Mouse (Mus musculus): Measurements from ENCODE around the gene Hook1.
"Not testable (repeated sequence)": the region's sequence is repeated elsewhere in the genome, so short reads cannot be mapped to it uniquely, and the experiment has no call there.

The Hook1 gene

DNA sequence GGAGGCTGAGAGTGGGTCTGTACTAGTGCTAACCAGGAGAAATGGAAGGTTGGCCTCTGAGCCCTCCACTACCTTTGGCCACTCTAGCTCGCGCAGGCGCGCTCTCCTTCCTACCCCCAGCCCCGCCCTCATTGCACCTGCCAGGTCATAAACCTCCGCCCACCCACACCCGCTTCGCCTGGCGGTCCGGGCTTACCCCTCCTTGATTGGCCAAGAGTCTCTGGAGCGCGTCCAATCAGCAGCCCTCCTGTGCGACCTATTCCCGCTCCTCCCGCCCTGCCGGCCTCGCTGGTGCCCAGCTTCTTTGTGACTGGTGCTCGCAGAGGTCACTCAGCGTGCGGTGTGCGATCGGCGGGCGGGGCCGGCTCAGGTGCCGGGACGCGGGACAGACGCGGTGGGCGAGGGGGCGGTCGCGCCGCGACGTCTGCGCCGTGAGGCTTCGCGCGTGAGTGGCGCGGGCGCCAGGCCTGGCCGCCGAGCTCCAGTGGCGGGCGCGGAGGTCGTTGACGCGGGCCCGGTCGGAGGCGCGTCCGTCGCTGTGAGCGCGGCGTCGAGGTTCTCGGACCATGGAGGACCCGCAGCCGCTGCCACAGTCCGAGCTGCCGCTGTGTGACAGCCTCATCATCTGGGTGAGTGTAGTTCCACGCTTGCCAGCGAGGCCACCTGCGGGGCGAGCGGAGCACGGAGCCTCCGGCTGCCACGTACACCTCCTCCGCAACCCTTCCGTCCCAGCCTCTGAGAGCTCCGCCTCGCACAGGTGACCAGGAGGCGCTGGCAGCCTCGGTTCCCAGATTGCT lies at the start of gene Hook1:
TSS of gene Hook1 (plus strand) at position 313 of the 797 bp plus-strand sequence.
- peak; percentile 99 for DNase-seq

DNA sequence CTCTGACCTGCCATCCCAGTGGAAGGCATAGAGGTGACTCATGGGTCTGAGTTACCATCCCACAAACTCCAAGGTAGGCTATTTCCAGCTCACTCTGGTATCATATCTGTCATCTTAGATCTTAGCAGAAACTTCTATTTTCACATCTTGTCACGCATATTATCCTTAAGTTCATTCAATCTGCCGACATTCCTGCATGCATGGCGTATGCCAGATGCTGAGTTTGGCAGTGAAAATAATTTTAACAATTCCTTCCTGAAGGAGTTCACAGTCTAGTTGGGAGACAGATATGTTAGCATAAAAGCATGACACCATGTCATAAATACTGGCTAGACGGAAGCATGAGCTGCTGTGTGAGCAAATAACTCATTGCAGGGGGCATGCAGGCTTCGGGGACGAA lies 49.3 kb upstream of the Hook1 start:
- DNase-seq = no peak

DNA sequence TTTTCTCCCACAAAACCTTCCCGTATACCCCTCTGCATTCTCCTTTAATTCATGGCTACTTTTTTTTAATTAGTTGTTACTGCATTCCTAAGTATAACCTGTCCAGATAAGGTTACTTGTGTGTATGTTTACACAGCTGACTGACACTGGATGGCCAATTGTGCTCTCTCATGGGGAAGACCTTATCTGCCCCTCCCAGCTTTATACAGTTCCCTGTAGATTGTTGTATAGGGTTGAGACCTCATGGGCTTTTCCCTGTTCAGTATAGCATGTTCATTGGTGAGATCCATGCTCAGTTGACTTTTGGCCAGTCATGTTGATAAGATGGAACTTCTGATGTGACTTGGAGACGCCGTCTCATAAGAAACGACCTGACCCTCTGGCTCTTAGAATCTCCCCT lies 46.6 kb upstream of the Hook1 start:
- DNase-seq = no peak

DNA sequence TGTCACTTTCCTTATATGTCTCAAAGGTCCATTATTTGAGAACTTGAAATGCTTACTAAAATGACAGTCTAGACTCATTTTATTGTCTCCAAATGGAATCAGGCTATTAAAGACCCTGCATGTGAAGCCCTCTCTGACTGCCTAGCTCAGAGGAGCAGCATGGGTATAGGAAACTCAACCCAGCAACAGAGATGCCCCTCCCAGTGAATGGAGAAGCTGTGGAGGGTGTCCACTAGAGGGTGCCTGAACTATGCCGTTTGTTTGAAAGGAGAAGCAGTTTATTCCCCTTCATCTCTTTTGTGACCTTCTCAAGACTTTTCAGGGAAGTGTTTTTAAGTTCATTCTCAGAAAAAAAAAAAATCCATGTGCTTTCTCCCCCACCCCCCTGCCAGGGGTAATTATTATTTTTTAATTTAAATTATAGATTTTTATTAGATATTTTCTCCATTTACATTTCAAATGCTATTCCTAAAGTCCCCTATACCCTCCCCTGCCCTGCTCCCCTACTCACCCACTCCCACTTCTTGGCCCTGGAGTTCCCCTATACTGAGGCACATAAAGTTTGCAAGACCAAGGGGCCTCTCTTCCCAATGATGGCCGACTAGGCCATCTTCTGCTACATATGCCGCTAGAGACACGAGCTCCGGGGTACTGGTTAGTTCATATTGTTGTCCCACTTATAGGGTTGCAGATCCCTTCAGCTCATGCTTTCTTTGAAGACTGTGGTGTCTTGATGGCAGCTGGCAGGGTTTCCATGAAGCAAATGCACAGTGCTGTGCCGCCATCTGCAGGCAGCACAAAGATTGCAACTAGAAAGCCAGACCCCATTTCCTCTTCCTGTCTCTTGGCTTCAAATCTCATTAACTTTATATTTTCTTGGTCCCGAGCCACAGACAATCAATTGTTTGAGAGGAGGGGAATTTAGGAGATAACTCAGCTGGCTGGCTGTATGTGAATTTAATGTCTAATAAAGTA lies 42.5 kb upstream of the Hook1 start:
- DNase-seq = peak; percentile 34

DNA sequence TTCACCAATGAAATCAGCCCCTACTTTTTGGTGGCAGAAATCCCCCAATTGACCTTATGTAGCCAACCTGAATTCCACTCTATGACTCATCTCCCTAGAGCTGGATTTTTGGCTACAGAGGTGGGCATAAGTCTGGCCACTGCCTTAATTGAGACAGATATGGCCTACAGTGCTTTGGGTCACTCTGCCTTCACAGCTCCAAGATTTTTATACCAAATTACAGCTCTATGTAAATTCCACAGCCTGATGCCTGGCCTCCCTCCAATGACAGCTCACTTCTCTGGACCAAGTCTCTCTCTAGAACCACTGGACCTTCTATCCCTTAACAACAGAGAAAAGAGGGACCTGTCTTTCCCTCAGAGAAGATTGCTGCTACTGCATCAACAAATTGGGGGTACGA lies 38.2 kb upstream of the Hook1 start:
- DNase-seq = no peak

DNA sequence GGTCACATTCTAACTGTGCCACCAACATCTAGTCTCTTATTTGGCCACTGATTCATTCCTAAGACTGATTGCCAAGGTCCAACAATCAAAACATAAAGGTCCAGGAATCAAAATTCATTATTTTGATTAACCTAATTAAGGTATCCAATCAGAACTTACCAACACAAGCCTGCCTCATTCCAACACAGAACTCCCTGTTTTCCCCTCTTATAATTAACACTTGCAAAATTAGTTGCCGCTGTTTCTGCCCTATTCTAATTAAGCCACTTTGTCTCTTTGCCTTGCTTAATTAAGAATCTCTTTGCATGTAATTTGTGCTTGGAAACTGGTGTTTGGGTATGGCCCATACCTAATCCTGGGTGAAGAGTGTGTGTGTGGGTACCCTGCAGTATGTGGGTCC lies 37.1 kb upstream of the Hook1 start:
- no peak for DNase-seq

DNA sequence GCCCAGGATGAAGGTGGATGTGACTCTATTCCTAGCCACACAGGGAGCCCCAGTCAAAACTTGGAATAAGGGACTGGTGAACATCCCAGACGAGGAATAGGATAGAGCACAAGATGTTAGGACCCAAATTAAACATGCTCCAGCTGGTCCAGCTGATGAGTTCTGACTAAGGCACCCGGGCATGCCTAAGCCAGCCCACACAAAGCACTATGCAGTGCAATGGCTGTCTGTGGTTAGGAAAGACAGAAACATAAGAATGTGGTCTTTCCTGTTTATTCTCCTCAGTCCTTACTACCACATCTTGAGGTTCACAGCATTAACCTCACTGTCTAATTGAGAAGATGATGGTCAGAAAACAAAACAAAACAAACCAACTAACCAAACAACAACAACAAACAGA lies 35.7 kb upstream of the Hook1 start:
- no peak for DNase-seq

DNA sequence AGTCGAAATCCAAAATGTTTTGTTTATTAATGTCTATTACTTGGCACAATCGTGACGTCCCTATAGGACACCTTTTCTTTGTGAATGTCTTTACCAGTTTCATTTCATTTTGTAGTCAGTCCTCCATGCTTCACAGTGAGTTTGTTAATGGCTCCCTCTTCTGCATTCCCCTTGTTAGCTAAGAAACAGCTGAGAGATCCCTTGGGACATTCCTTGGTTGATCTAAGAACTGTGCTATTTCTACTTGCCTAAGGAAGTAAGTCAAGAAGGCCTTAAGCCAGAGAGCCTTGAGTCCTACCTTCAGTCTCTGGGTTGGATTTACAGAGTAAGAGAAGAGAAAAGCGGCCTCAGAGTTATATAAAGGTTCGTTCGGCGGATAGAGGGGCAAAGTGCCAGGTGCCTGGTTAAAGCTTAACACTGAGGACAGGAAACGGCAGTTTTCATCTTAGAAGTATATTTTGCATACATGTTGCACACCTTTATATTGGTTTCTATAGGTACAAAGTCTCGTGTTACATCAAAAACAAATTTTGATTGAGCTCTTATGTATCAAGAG lies 33.2 kb upstream of the Hook1 start:
- DNase-seq = no peak

DNA sequence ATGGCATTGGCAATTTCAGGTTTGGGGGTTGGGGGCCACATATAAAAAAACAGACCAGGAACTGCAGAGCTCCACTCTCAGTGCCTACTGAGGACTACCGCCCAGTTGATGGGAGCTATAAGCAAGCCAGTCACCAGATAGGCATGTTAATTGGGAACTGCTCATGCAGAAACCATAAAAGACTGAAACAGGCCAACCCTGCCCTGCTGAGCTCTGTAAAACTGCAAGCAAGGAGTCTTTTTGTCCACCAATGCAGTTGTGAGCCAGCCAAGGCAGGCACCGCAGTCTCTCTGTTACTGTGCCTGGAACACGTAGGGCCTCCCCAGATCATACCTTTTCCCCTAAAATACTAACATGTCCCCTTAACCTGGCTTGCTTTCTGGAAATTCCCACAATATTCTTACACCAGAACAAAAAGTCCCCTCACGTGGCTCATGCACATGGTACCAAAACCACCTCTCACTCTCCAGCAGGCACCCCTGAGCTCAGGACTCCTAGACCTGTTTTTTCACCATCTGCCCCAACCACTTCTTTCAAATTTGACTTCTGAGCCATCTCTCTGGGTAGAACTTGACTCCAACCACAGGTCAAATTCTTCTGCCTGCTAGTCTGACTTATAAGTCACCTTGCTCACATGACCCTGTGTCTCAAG lies 32.5 kb upstream of the Hook1 start:
- DNase-seq = no peak

DNA sequence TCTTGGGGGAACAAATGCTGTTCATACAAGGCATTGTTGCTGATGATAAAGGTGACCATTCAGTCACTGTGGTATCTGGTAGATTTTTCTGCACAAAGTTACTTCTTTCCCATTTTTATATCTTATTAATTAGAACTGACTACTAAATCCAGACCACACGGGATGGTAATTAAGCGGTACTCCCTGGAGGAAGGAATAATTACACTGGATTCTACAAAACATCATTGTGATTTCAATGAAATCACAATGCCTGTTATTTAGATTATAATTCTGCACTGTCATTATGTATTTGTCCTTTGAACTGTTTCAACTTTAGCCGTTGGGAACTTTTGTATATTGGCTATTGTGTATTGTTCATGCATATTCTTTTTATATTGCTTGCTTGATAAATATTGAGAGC lies 28.3 kb upstream of the Hook1 start:
- no peak for DNase-seq

DNA sequence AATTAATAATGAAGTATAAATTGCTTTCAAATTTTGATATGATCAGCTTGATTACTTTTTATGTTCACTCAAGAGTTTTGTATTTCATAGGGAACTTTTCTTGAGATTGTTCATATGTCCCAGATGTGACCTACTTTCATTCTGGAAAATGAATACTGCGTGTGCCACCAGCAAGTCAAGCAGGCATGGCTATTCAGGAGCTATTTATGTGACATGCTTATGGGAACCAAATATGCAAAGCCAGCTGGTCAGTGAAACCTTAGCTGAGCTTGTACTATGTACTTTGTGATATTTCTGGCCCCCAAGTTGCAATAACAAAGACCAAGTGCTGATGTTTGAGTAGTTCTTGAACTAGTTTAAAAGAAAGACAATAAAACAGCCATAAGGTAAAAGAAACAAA lies 19.1 kb upstream of the Hook1 start:
- DNase-seq = no peak

DNA sequence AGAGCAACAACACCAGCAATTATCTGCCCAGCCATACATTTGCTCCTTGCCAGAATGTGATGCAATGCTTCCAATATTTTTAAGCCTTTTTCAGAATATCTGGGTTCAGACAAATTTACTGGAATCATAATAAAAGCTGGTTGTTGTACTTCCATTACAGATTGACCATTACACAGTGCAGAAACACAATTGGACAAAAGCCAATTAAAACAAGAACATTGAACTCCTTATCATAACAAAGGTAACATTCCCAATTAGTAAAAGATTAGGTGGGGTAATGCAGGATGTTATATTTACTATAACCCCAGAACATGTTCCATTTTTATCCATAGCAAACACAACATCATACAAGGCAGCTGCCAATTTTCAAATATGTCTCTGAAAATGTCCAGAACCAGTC lies 13.7 kb upstream of the Hook1 start:
- no peak for DNase-seq

DNA sequence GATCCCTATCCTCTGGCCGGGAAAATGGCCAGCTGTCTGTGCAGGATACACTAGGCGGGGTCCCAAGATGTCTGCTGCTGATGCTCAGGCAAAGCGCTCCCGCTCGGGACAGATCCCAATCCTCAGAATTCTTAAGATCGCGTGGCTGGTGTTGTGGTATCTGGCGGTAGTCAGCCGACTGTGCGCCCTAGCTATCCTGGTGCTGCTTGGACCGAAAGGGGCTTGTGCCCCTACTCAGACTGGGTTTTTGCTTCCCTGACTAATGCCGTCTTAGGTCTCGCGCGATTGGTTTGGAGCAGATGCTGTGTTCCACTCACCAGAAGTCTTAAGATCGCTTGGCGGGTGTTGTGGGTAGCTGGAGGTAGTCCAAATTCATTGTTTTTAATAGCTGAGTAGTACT lies 15.2 kb downstream of the Hook1 start:
- not testable (repeated sequence) for DNase-seq

DNA sequence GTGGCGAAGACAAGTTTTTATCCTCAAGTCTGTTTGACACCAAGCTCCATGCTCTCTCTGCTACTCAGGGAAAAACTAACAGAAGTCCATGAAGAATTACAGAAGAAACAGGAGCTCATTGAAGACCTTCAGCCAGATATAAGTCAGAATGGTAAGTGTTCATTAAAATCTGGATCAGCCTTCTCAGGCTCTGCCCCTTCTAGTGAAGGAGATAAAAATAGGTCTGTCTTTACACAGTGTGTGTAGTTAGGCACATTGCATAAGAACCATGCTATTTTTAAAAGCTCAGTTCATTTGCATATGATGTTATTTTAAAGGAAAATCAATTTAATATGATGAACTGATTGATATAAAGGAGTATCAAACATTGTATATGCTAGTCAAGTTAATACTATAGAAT lies 49.8 kb downstream of the Hook1 start:
- DNase-seq = no peak

DNA sequence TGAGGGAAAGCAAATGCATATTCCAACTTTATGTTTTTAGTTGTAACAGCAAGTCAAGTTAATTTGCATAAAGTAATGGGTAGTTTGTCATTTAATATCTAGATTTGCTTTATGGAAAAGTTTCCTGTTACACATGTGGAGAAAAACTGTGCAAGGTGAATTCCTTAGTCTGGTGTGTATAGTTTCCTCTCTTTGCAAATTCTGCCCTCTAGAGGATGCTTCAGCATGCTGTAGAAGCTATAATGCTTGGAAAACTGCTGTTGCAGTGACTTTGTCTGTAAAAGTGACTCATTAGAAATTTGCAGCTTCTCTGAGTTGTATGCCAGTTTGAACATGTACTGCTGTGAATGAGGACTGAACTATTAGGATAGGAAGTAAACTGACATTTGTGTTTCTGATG lies 55.8 kb downstream of the Hook1 start:
- no peak for DNase-seq

DNA sequence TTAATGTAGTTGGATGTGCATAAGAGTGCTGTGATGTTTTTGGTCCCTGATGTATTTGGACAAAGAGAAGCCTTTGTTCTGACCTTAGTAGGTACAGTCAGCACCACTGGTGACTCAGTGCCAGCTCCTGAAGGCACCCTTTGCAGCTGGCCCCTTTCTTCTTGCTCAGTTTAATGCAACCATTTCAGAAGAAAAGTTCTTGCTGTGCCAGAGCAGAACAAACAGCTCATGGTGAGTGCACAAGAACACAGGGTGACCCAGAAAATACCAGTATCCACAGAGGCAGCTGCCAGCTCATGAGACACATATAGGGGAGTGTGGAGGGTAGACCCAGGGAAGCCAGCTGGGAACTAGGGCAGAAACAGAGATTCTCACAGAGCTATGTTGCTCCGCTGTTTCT lies 61.4 kb downstream of the Hook1 start:
- peak; percentile 2 for DNase-seq

DNA sequence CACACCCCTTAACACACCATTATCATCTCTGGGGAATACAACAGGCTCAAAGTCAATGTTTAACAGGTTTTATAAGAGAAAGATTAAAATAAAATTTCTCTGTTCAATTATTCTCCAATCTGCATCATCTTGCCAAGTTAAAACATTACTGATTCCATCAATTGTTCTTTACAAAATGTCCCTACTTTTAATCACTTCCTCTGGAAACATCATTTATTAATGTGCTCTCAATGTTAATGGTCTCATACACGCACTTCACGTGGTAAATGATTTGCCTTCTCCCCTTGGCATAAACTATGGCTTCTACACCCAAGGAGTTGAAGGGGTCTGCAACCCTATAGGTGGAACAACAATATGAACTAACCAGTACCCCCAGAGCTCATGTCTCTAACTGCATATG lies 93.1 kb downstream of the Hook1 start:
- DNase-seq = no peak

DNA sequence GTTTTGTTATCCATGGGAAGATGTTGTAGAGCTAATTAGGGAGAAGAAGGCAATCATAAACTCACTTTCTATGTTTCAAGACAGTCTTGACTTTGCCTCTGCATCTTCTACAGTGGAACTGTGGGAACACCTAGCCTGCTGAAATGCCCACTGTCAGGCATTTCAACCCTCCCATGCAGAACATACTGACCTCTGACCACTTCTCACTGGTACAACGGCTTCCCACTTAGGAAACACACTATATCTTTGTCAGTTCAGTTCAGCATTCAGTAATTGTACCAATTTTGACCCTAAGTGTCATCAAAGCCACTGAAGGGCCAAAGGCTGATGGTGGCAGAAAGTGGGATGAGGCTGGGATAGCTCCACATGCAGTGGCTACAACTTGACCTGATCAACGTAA lies 95.0 kb downstream of the Hook1 start:
- no peak for DNase-seq

Data from cerebellum, adult 11 months (tissue).